Comparison of ENCODE assay signal across 9 mouse cellular contexts in the genomic region with DNA sequence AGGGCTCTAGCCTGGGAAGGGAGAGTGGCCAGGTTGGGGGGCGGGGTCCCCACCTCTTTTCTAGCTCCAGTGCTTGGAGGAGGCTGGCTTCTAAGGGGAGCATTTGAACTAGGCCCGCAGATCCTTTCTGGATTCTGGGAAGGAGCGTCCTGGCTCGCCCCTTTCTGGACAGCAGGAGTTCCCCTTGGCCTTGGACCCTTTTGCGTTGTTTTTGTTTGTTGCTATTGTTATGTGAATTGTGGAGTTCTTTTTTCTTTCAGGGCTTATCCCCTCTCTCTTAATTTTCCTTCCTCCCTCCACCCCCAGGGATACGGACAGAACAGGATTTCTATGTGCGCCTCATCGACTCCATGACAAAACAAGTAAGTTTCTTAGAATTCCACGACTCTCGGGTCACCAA. TPM values are rescaled to one million over a fixed set of nuclear protein-coding genes. Genes with fewer than 3 reads are reported as not detected.
DNase-seq lines count a peak whose midpoint lies in the region; ATAC-seq and TF ChIP-seq lines count a peak whose summit lies in the region.
"Had no signal": no experiment of that assay in that cellular context is flagged by ENCODE, and none has a peak within 500 bp of the region (broad histone marks: within the 10 kb centered on the region; RNA-seq: fewer than 3 reads in every experiment).

No protein-coding gene starts in this region.

- H3K27me3 ChIP-seq in heart, adult 2 months (ENCODE audit: control insufficient read depth, insufficient read depth, low read length), result 0 out of 2 replicates have a peak, but pooled peaks cover 1% of the 10 kb centered on the region
- peaks cover 48% of the 10 kb centered on the region for H3K27me3 ChIP-seq in forebrain, embryonic 16.5 days (replicated peaks; ENCODE audit: control insufficient read depth, insufficient read depth, low read length)
- H3K27me3 ChIP-seq in midbrain, embryonic 11.5 days (ENCODE audit: control insufficient read depth, insufficient read depth, low read length), result peaks cover 30% of the 10 kb centered on the region

- no peak for TF ChIP-seq CTCF in heart, adult 2 months (IDR thresholded peaks at IDR 0.05)

- TF ChIP-seq EP300 in heart, adult 2 months (IDR thresholded peaks at IDR 0.05; ENCODE audit: insufficient read depth, low read depth, low read length), result no peak

- in situ Hi-C loops in ES-E14 (cut with MboI; ENCODE audit: low sequenced_read_pairs in 2 of 2, unreplicated experiment in 2 of 2), result no loop called here

- peaks cover 20% of the 10 kb centered on the region for H3K36me3 ChIP-seq in heart, adult 2 months (ENCODE audit: control insufficient read depth, insufficient read depth, low read length)
- no peaks in the 10 kb centered on the region for H3K36me3 ChIP-seq in ES-E14 (ENCODE audit: control insufficient read depth, insufficient read depth, low read length, poor library complexity, severe bottlenecking)
- H3K36me3 ChIP-seq in forebrain, embryonic 16.5 days (ENCODE audit: control insufficient read depth, insufficient read depth), result no peaks in the 10 kb centered on the region
- H3K36me3 ChIP-seq in midbrain, embryonic 11.5 days (ENCODE audit: control insufficient read depth, insufficient read depth, low read length), result no peaks in the 10 kb centered on the region
- H3K36me3 ChIP-seq: liver, embryonic 13.5 days had no signal

- peak overlapping the region; percentile 31 for H3K4me2 ChIP-seq in forebrain, embryonic 16.5 days (ENCODE audit: low read length)
- peak overlapping the region; percentile 86 for H3K4me2 ChIP-seq in midbrain, embryonic 11.5 days
- H3K4me2 ChIP-seq: liver, embryonic 13.5 days had no signal

- WGBS in heart, adult 2 months, result 55% methylated on average over 10 of the region's 10 CpGs
- WGBS in forebrain, embryonic 16.5 days, result 19% methylated on average over 10 of the region's 10 CpGs
- WGBS in midbrain, embryonic 11.5 days, result 15% methylated on average over 10 of the region's 10 CpGs

- H3K4me1 ChIP-seq in heart, adult 2 months (ENCODE audit: control insufficient read depth, insufficient read depth, low read length), result no peaks in the 10 kb centered on the region
- peaks cover 0 to 7% of the 10 kb centered on the region in 2 experiments; a peak in 1 of 4 replicates for H3K4me1 ChIP-seq in ES-E14 (ENCODE audit: control insufficient read depth in 2 of 2, insufficient read depth in 2 of 2, low read length in 2 of 2, poor library complexity in 1 of 2)
- H3K4me1 ChIP-seq in forebrain, embryonic 16.5 days (replicated peaks; ENCODE audit: control insufficient read depth, insufficient read depth, low read length), result peaks cover 21% of the 10 kb centered on the region
- H3K4me1 ChIP-seq in midbrain, embryonic 11.5 days (ENCODE audit: control insufficient read depth, insufficient read depth, low read length), result peaks cover 17% of the 10 kb centered on the region

- H3K9me3 ChIP-seq in ES-E14 (ENCODE audit: control insufficient read depth, insufficient read depth, low read depth, low read length), result no peaks in the 10 kb centered on the region
- 0 out of 2 replicates have a peak, but pooled peaks cover 2% of the 10 kb centered on the region for H3K9me3 ChIP-seq in forebrain, embryonic 16.5 days (ENCODE audit: control insufficient read depth, low read length)
- H3K9me3 ChIP-seq in midbrain, embryonic 11.5 days (ENCODE audit: control insufficient read depth, low read length), result no peaks in the 10 kb centered on the region
- H3K9me3 ChIP-seq: liver, embryonic 13.5 days had no signal

- intact Hi-C loops in heart, adult 2 months (cut with DNase I), result loop anchor here (5.0 kb wide), 1 partner anchor 41 kb away; no protein-coding TSS in a partner anchor

- TF ChIP-seq POLR2A in heart, adult 2 months (IDR thresholded peaks at IDR 0.05; ENCODE audit: insufficient read depth, low read depth, low read length), result no peak

- H3K27ac ChIP-seq in heart, adult 2 months, result peak overlapping the region; percentile 98
- H3K27ac ChIP-seq in ES-E14 (ENCODE audit: insufficient read depth, low read depth, low read length, poor library complexity, severe bottlenecking), result no peak overlapping the region
- H3K27ac ChIP-seq in forebrain, embryonic 16.5 days (ENCODE audit: low read length), result no peak overlapping the region
- no peak overlapping the region for H3K27ac ChIP-seq in midbrain, embryonic 11.5 days (ENCODE audit: low read depth, low read length)
- H3K27ac ChIP-seq: liver, embryonic 13.5 days had no signal

- H3K9ac ChIP-seq in heart, adult 2 months (ENCODE audit: low read depth, low read length), result no peak overlapping the region
- H3K9ac ChIP-seq in ES-E14 (ENCODE audit: insufficient read depth, low read depth, low read length, poor library complexity, severe bottlenecking), result no peak overlapping the region
- no peak overlapping the region for H3K9ac ChIP-seq in forebrain, embryonic 16.5 days (replicated peaks; ENCODE audit: low read depth, low read length)
- no peak overlapping the region; the same call in 1 of the 2 replicates for H3K9ac ChIP-seq in midbrain, embryonic 11.5 days (ENCODE audit: low read length)
- H3K9ac ChIP-seq: liver, embryonic 13.5 days had no signal

- H3K4me3 ChIP-seq in heart, adult 2 months, result peak overlapping the region; percentile 31; the same call in 1 of the 2 replicates
- H3K4me3 ChIP-seq in ES-E14 (ENCODE audit: insufficient read depth in 1 of 2, low read depth in 1 of 2, low read length in 2 of 2, poor library complexity in 1 of 2, severe bottlenecking in 1 of 2), result peak overlapping the region; percentile 8 to 10; a peak in 2 of 4 replicates
- no peak overlapping the region; the same call in none of the 2 replicates for H3K4me3 ChIP-seq in forebrain, embryonic 16.5 days (replicated peaks; ENCODE audit: low read length)
- H3K4me3 ChIP-seq in midbrain, embryonic 11.5 days (ENCODE audit: low read depth, low read length), result peak overlapping the region; percentile 56
- H3K4me3 ChIP-seq: liver, embryonic 13.5 days had no signal

- ATAC-seq in forebrain, embryonic 16.5 days, result no peak
- no peak for ATAC-seq in midbrain, embryonic 11.5 days (ENCODE audit: low FRiP score)
- no peak for ATAC-seq in activated CD4-positive, CD25-positive, alpha-beta regulatory T cell, adult 4 months

- peak; percentile 8 to 26 for DNase-seq in heart, adult 2 months
- no peak for DNase-seq in heart, adult 18-20 months
- DNase-seq in ES-E14 (ENCODE audit: low read depth, low spot score), result no peak
- DNase-seq in midbrain, embryonic 11.5 days (ENCODE audit: low spot score, missing footprints), result peak; percentile 89
- DNase-seq in ovary, postnatal 36 days (ENCODE audit: low spot score), result no peak
- no peak for DNase-seq in ovary, postnatal 14 days (ENCODE audit: low spot score)
- DNase-seq: liver, embryonic 13.5 days had no signal

- no peaks in the 10 kb centered on the region for H3K79me2 ChIP-seq in heart, adult 2 months (replicated peaks; ENCODE audit: control insufficient read depth, insufficient read depth, low read length)

TF ChIP-seq in ES-E14, 5 proteins besides CTCF, POLR2A, EP300 and RAD21:
- TF ChIP-seq ZC3H11A (IDR thresholded peaks at IDR 0.05; ENCODE audit: borderline replicate concordance, low read depth, low read length) (no peak), HCFC1 (IDR thresholded peaks at IDR 0.05; ENCODE audit: borderline replicate concordance, insufficient read depth, low read length) (no peak), ZNF384 (IDR thresholded peaks at IDR 0.05; ENCODE audit: low read depth, low read length) (no peak), CHD2 (IDR thresholded peaks at IDR 0.05; ENCODE audit: low read depth, low read length) (no peak), MAFK (IDR thresholded peaks at IDR 0.05; ENCODE audit: insufficient read depth, low read depth, low read length) (no peak)
TF ChIP-seq in ES-E14: peak in this region for 0.

RNA-seq across cellular contexts. Expression of gene Ebf1, which starts 4.5 kb away (rescaled TPM):
- total RNA-seq in heart, adult 2 months (2021), result 10 to 100 TPM; 11.4 to 12.2 TPM
- polyA plus RNA-seq in heart, adult 2 months (2012; rRNA removed), result 13.6 and 16.8 TPM in 2 replicates
- 10 to 100 TPM in 1 of 2 experiments, 1 to 10 TPM in 1; 9.9 to 12.9 TPM for total RNA-seq in heart, adult 18-20 months (2021)
- total RNA-seq in ES-E14 (2012; rRNA removed), result 1.6 and 3.2 TPM in 2 replicates
- 33.9 and 43.7 TPM in 2 replicates for polyA plus RNA-seq in forebrain, embryonic 16.5 days (2015; fragmentation: Nextera tagmentation; extraction: Ambion mirVana)
- 73.8 and 79.2 TPM in 2 replicates for polyA plus RNA-seq in midbrain, embryonic 11.5 days (2014; fragmentation: Nextera tagmentation; extraction: Ambion mirVana)
- polyA plus RNA-seq in activated CD4-positive, CD25-positive, alpha-beta regulatory T cell, adult 4 months (2017; shearing (Covaris generic)), result 1 to 10 TPM in 1 of 2 experiments, under 1 TPM in 1; 0.48 to 4.5 TPM

Comparison
In these comparisons a context has a peak if more than half of its experiments do, and no peak if none do; other contexts are left out.
1. DNase-seq: peak in heart, adult 2 months (2 of 2) and midbrain, embryonic 11.5 days (single experiment); none in heart, adult 18-20 months (0 of 2), ES-E14 (single experiment), ovary, postnatal 36 days (single experiment) and ovary, postnatal 14 days (single experiment).